Mouse (Mus musculus) stomach, embryonic 16.5 days (tissue): Measurements from ENCODE around the gene Fam166a. TPM values are rescaled to one million over a fixed set of nuclear protein-coding genes. Genes with fewer than 3 reads are reported as not detected.

Source experiments
- ATAC-seq: fragments of 200-750 bp; cut with Nextera tagmentation; 2 replicates; pipeline ENCODE4 v1.8.0; 2017; ENCODE audit warnings: moderate number of reproducible peaks, moderate TSS enrichment; ENCODE audit not compliant: insufficient read depth, low FRiP score
- H3K27ac ChIP-seq: fragments of 300-500 bp; sonication (generic); 2 replicates; pipeline ENCODE4 v1.5.1; 2014; ENCODE audit warnings: low read length
- H3K27me3 ChIP-seq: fragments of 300-500 bp; sonication (generic); 2 replicates; pipeline ENCODE4 v1.6.1; 2014; ENCODE audit warnings: low read length, control low read depth, mixed read lengths; ENCODE audit not compliant: control insufficient read depth, insufficient read depth
- H3K36me3 ChIP-seq: fragments of 300-500 bp; sonication (generic); 2 replicates; pipeline ENCODE4 v1.6.1; 2014; ENCODE audit warnings: low read length; ENCODE audit not compliant: control insufficient read depth, insufficient read depth
- H3K4me1 ChIP-seq: fragments of 300-500 bp; sonication (generic); 2 replicates; pipeline ENCODE4 v1.6.1; 2014; ENCODE audit warnings: low read length, control low read depth, mixed read lengths; ENCODE audit not compliant: control insufficient read depth, insufficient read depth
- H3K4me2 ChIP-seq: fragments of 300-500 bp; sonication (generic); 2 replicates; pipeline ENCODE4 v1.6.1; 2014; ENCODE audit warnings: low read depth, low read length, mixed read lengths
- H3K4me3 ChIP-seq: fragments of 300-500 bp; sonication (generic); replicated peaks from 2 replicates; pipeline ENCODE4 v1.5.1; 2014; ENCODE audit warnings: mild to moderate bottlenecking, low read length
- H3K9ac ChIP-seq: fragments of 300-500 bp; sonication (generic); 2 replicates; pipeline ENCODE4 v1.6.1; 2014; ENCODE audit warnings: low read length
- H3K9me3 ChIP-seq: fragments of 300-500 bp; sonication (generic); replicated peaks from 2 replicates; pipeline ENCODE4 v1.6.1; 2016; ENCODE audit warnings: low read length, control low read depth; ENCODE audit not compliant: control insufficient read depth
- WGBS: fragments of 180-500 bp; shearing (Covaris S2); extraction: QIAGEN DNeasy Blood & Tissue Kit; methylation state at CpG from one replicate; pipeline ENCODE4 v1.1.7; 2014; 5-methylcytosine and 5-hydroxymethylcytosine counted together
- polyA plus RNA-seq: library from polyadenylated mRNA; unstranded; fragments of >200 nt; fragmentation: Nextera tagmentation; extraction: Ambion mirVana; gene quantifications from 2 replicates; pipeline ENCODE4 v1.2.1, GENCODE M21; 2015

The Fam166a gene
- not detected in 2 replicates for polyA plus RNA-seq

- Histone ChIP-seq H3K9me3 (no peaks in the 10 kb centered on the region), H3K27ac (no peak within 1 kb of the TSS), H3K4me3 (no peak within 1 kb of the TSS), H3K4me2 (no peak within 1 kb of the TSS), H3K4me1 (peaks cover 3% of the 10 kb centered on the region), H3K27me3 (no peaks in the 10 kb centered on the region), H3K36me3 (0 out of 2 replicates have a peak, but pooled peaks cover 5% of the 10 kb centered on the region), H3K9ac (no peak within 1 kb of the TSS)
- no peak for ATAC-seq
Observed at GRCm38 (mm10) chr2:25218445-25218844, at the start of gene Fam166a. Fam166a (plus strand) TSS chr2:25218745.

- H3K4me2 ChIP-seq: no peak overlapping the region
- H3K4me3 ChIP-seq: no peak overlapping the region
- H3K9me3 ChIP-seq: no peaks in the 10 kb centered on the region
- no peaks in the 10 kb centered on the region for H3K36me3 ChIP-seq
- no peak overlapping the region for H3K9ac ChIP-seq
- peaks cover 24% of the 10 kb centered on the region for H3K4me1 ChIP-seq
- WGBS: 41% methylated on average over 5 of the region's 5 CpGs
- H3K27me3 ChIP-seq: no peaks in the 10 kb centered on the region
- no peak for ATAC-seq
- no peak overlapping the region for H3K27ac ChIP-seq
Observed at GRCm38 (mm10) chr2:25169778-25170177, 48.8 kb upstream of the Fam166a start.

GRCm38 (mm10) chr2:25170326-25171100 lies 48.0 kb upstream of the Fam166a start:
- H3K27ac ChIP-seq: no peak overlapping the region
- no peaks in the 10 kb centered on the region for H3K36me3 ChIP-seq
- no peak for ATAC-seq
- no peak overlapping the region for H3K9ac ChIP-seq
- no peak overlapping the region for H3K4me3 ChIP-seq
- H3K9me3 ChIP-seq: no peaks in the 10 kb centered on the region
- no peak overlapping the region for H3K4me2 ChIP-seq
- peaks cover 24% of the 10 kb centered on the region for H3K4me1 ChIP-seq
- WGBS: 55% methylated on average over 10 of the region's 10 CpGs
- no peaks in the 10 kb centered on the region for H3K27me3 ChIP-seq

GRCm38 (mm10) chr2:25171101-25171768 lies 47.3 kb upstream of the Fam166a start:
- no peaks in the 10 kb centered on the region for H3K36me3 ChIP-seq
- 83% methylated on average over 6 of the region's 6 CpGs for WGBS
- no peak overlapping the region for H3K4me3 ChIP-seq
- H3K4me1 ChIP-seq: peaks cover 26% of the 10 kb centered on the region
- no peaks in the 10 kb centered on the region for H3K9me3 ChIP-seq
- H3K27me3 ChIP-seq: no peaks in the 10 kb centered on the region
- H3K27ac ChIP-seq: no peak overlapping the region
- no peak overlapping the region for H3K4me2 ChIP-seq
- ATAC-seq: no peak
- H3K9ac ChIP-seq: no peak overlapping the region

GRCm38 (mm10) chr2:25171769-25172153 lies 46.8 kb upstream of the Fam166a start:
- H3K4me1 ChIP-seq: peaks cover 30% of the 10 kb centered on the region
- no peak for ATAC-seq
- no peaks in the 10 kb centered on the region for H3K9me3 ChIP-seq
- H3K36me3 ChIP-seq: no peaks in the 10 kb centered on the region
- H3K9ac ChIP-seq: no peak overlapping the region
- peak overlapping the region; percentile 80 for H3K27ac ChIP-seq
- H3K27me3 ChIP-seq: no peaks in the 10 kb centered on the region
- WGBS: 86% methylated on average over 1 of the region's 1 CpGs
- H3K4me3 ChIP-seq: no peak overlapping the region
- H3K4me2 ChIP-seq: no peak overlapping the region

GRCm38 (mm10) chr2:25172629-25173028 lies 45.9 kb upstream of the Fam166a start:
- Histone ChIP-seq H3K27ac (peak overlapping the region; percentile 80), H3K36me3 (no peaks in the 10 kb centered on the region), H3K9me3 (no peaks in the 10 kb centered on the region), H3K4me2 (peak overlapping the region; percentile 4; the same call in 1 of the 2 replicates), H3K4me3 (no peak overlapping the region), H3K4me1 (peaks cover 35% of the 10 kb centered on the region), H3K9ac (peak overlapping the region; percentile 23; the same call in 1 of the 2 replicates), H3K27me3 (no peaks in the 10 kb centered on the region)
- ATAC-seq: peak; percentile 68
- 49% methylated on average over 8 of the region's 8 CpGs for WGBS

GRCm38 (mm10) chr2:25173821-25174220 lies 44.7 kb upstream of the Fam166a start:
- no peaks in the 10 kb centered on the region for H3K9me3 ChIP-seq
- no peak for ATAC-seq
- H3K4me1 ChIP-seq: peaks cover 34% of the 10 kb centered on the region
- H3K27me3 ChIP-seq: no peaks in the 10 kb centered on the region
- no peak overlapping the region for H3K27ac ChIP-seq
- no peak overlapping the region for H3K4me3 ChIP-seq
- H3K36me3 ChIP-seq: no peaks in the 10 kb centered on the region
- WGBS: 96% methylated on average over 4 of the region's 4 CpGs
- H3K9ac ChIP-seq: no peak overlapping the region
- H3K4me2 ChIP-seq: no peak overlapping the region

GRCm38 (mm10) chr2:25174866-25175689 lies 43.5 kb upstream of the Fam166a start:
- Histone ChIP-seq H3K27ac (no peak overlapping the region), H3K36me3 (no peaks in the 10 kb centered on the region), H3K27me3 (peaks cover 5% of the 10 kb centered on the region; the same call in 1 of the 2 replicates), H3K4me2 (no peak overlapping the region), H3K9ac (no peak overlapping the region), H3K9me3 (no peaks in the 10 kb centered on the region), H3K4me1 (peaks cover 31% of the 10 kb centered on the region), H3K4me3 (no peak overlapping the region)
- 52% methylated on average over 7 of the region's 7 CpGs for WGBS
- ATAC-seq: no peak
